Mouse (Mus musculus) spleen, adult 2 months (tissue): ENCODE data around the gene Phka2.

ENCODE experiments used
- CTCF ChIP-seq: fragments of 200-500 bp; IDR thresholded peaks from 2 replicates; pipeline ENCODE4 v1.5.1; 2011; ENCODE audit warnings: mild to moderate bottlenecking, inconsistent platforms; ENCODE audit not compliant: insufficient read depth, insufficient read length, insufficient replicate concordance; ENCODE audit errors: extremely low read depth
- POLR2A ChIP-seq: fragments of 200-500 bp; IDR thresholded peaks from 2 replicates; pipeline ENCODE4 v1.6.1; 2011; ENCODE audit warnings: low read depth, low read length, inconsistent platforms

DNA sequence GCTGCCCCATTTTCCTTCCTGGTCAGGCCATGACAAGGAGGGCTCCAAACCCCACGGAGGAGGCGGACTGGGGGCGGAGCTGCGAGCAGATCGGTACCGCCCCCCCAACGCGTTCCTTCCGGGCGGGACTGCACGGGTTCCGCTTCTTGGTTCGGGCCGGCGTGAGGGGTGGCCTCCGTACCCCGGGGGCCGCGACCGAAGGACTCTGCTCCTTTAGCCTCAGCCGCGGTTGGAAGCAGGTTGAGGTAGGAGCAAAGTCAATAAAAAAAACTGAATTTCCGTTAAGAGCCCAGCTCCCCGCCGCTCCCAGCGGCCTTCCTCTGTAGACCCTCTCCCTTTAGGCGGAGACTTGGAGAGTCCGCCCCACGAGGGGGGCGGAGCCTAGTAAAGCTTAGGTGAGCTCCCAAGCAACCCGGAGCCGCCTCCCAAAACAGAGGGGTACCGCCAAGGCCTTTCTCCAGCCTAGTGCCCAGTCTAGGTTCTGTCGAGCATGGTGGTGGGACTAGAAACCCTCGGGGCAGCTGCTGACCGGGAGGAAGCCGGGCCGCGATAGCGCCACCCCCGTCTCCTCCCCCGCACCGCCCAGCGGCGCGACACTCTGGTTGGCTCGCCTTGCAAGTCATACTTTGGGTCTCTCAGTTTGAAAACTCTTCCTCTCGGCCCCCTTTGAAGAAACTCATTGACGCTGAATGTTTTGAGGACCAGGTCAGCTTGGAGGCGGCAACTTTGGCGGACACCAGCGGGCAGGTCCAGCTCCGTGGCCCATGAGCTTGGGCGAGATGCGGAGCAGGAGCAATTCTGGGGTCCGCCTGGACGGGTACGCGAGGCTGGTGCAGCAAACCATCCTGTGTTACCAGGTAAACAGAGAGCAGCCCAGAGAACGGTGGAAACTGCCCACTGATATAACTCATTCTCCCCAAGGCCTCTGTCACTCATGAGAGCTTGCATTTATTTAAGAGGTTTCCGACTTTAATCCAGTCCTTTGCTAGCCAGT, at the start of gene Phka2:
- no peak for TF ChIP-seq CTCF
- no peak for TF ChIP-seq POLR2A
